Mouse (Mus musculus): ENCODE measurements around the gene Efna5. TPM values are rescaled to one million over a fixed set of nuclear protein-coding genes. Genes with fewer than 3 reads are reported as not detected.

Efna5 gene
- polyA plus RNA-seq, 1 experiment, result 2.8 TPM

- no peak for TF ChIP-seq TCF3 (IDR thresholded peaks at IDR 0.05; ENCODE audit: insufficient read length, low read depth)
- TF ChIP-seq POLR2AphosphoS2 (IDR thresholded peaks at IDR 0.05; ENCODE audit: insufficient read length, low read depth), result no peak
- no peak for TF ChIP-seq MYOD1 (IDR thresholded peaks at IDR 0.05; ENCODE audit: control insufficient read depth in 1 of 3, insufficient read length in 2 of 3, low read depth in 2 of 3)
- no peak for TF ChIP-seq E2F4 (IDR thresholded peaks at IDR 0.05; ENCODE audit: insufficient read depth)
- TF ChIP-seq USF1 (IDR thresholded peaks at IDR 0.05; ENCODE audit: low read depth), result no peak
- no peak for TF ChIP-seq TCF12 (IDR thresholded peaks at IDR 0.05; ENCODE audit: insufficient read depth, poor library complexity, severe bottlenecking)
- TF ChIP-seq MYOG (IDR thresholded peaks at IDR 0.05; ENCODE audit: control insufficient read depth in 1 of 3, insufficient read depth in 1 of 3, insufficient read length in 2 of 3, low read depth in 2 of 3), result no peak
- TF ChIP-seq SRF (IDR thresholded peaks at IDR 0.05; ENCODE audit: control insufficient read depth, insufficient read length, low read depth), result no peak
- no peak for TF ChIP-seq POLR2A (IDR thresholded peaks at IDR 0.05; ENCODE audit: insufficient read length, low read depth)
- TF ChIP-seq CEBPB (IDR thresholded peaks at IDR 0.05; ENCODE audit: insufficient read depth, poor library complexity, severe bottlenecking), result no peak
- no peak for TF ChIP-seq REST (IDR thresholded peaks at IDR 0.05; ENCODE audit: insufficient read depth, insufficient read length)
- no peak for TF ChIP-seq MAX (IDR thresholded peaks at IDR 0.05; ENCODE audit: low read depth)
- H3K4me3 ChIP-seq, result peak overlapping the region; percentile 81
- peak overlapping the region; percentile 97 for H3K4me2 ChIP-seq (ENCODE audit: low read depth)
- H3K36me3 ChIP-seq (ENCODE audit: control insufficient read depth, insufficient read depth), result no peaks in the 10 kb centered on the region
- no peak overlapping the region for H3ac ChIP-seq (ENCODE audit: control insufficient read depth, insufficient read length)
- no peaks in the 10 kb centered on the region for H3K27me3 ChIP-seq (ENCODE audit: control insufficient read depth, insufficient read depth, insufficient read length)
- H3K79me2 ChIP-seq (ENCODE audit: control insufficient read depth, insufficient read depth), result peaks cover 14% of the 10 kb centered on the region
These were observed 3.0 kb upstream of the Efna5 start for GRCm38 (mm10) chr17:62884129-62884506.

- Histone ChIP-seq H3K36me3 (ENCODE audit: control insufficient read depth, insufficient read depth) (no peaks in the 10 kb centered on the region), H3K4me3 (peak overlapping the region; percentile 81), H3K79me2 (ENCODE audit: control insufficient read depth, insufficient read depth) (peaks cover 19% of the 10 kb centered on the region), H3K4me2 (ENCODE audit: low read depth) (peak overlapping the region; percentile 97), H3ac (ENCODE audit: control insufficient read depth, insufficient read length) (no peak overlapping the region), H3K27me3 (ENCODE audit: control insufficient read depth, insufficient read depth, insufficient read length) (no peaks in the 10 kb centered on the region)
- no peak for TF ChIP-seq MAX (IDR thresholded peaks at IDR 0.05; ENCODE audit: low read depth)
- TF ChIP-seq POLR2AphosphoS2 (IDR thresholded peaks at IDR 0.05; ENCODE audit: insufficient read length, low read depth), result no peak
- TF ChIP-seq TCF3 (IDR thresholded peaks at IDR 0.05; ENCODE audit: insufficient read length, low read depth), result no peak
- no peak for TF ChIP-seq POLR2A (IDR thresholded peaks at IDR 0.05; ENCODE audit: insufficient read length, low read depth)
- no peak for TF ChIP-seq USF1 (IDR thresholded peaks at IDR 0.05; ENCODE audit: low read depth)
- no peak for TF ChIP-seq CEBPB (IDR thresholded peaks at IDR 0.05; ENCODE audit: insufficient read depth, poor library complexity, severe bottlenecking)
- no peak for TF ChIP-seq MYOD1 (IDR thresholded peaks at IDR 0.05; ENCODE audit: control insufficient read depth in 1 of 3, insufficient read length in 2 of 3, low read depth in 2 of 3)
- TF ChIP-seq SRF (IDR thresholded peaks at IDR 0.05; ENCODE audit: control insufficient read depth, insufficient read length, low read depth), result no peak
- no peak for TF ChIP-seq TCF12 (IDR thresholded peaks at IDR 0.05; ENCODE audit: insufficient read depth, poor library complexity, severe bottlenecking)
- TF ChIP-seq MYOG (IDR thresholded peaks at IDR 0.05; ENCODE audit: control insufficient read depth in 1 of 3, insufficient read depth in 1 of 3, insufficient read length in 2 of 3, low read depth in 2 of 3), result no peak
- TF ChIP-seq REST (IDR thresholded peaks at IDR 0.05; ENCODE audit: insufficient read depth, insufficient read length), result no peak
- TF ChIP-seq E2F4 (IDR thresholded peaks at IDR 0.05; ENCODE audit: insufficient read depth), result no peak
These were observed 2.5 kb upstream of the Efna5 start for GRCm38 (mm10) chr17:62883476-62884128.

GRCm38 (mm10) chr17:62882726-62883475 lies 1.8 kb upstream of the Efna5 start:
- TF ChIP-seq TCF3 (IDR thresholded peaks at IDR 0.05; ENCODE audit: insufficient read length, low read depth), result no peak
- TF ChIP-seq USF1 (IDR thresholded peaks at IDR 0.05; ENCODE audit: low read depth), result peak; percentile 70
- TF ChIP-seq REST (IDR thresholded peaks at IDR 0.05; ENCODE audit: insufficient read depth, insufficient read length), result no peak
- TF ChIP-seq MYOD1 (IDR thresholded peaks at IDR 0.05; ENCODE audit: control insufficient read depth in 1 of 3, insufficient read length in 2 of 3, low read depth in 2 of 3), result peak in 1 of 3 experiments; percentile 28
- TF ChIP-seq TCF12 (IDR thresholded peaks at IDR 0.05; ENCODE audit: insufficient read depth, poor library complexity, severe bottlenecking), result no peak
- TF ChIP-seq MYOG (IDR thresholded peaks at IDR 0.05; ENCODE audit: control insufficient read depth in 1 of 3, insufficient read depth in 1 of 3, insufficient read length in 2 of 3, low read depth in 2 of 3), result no peak
- no peak for TF ChIP-seq CEBPB (IDR thresholded peaks at IDR 0.05; ENCODE audit: insufficient read depth, poor library complexity, severe bottlenecking)
- peak; percentile 52 for TF ChIP-seq POLR2A (IDR thresholded peaks at IDR 0.05; ENCODE audit: insufficient read length, low read depth)
- TF ChIP-seq POLR2AphosphoS2 (IDR thresholded peaks at IDR 0.05; ENCODE audit: insufficient read length, low read depth), result peak; percentile 41
- TF ChIP-seq E2F4 (IDR thresholded peaks at IDR 0.05; ENCODE audit: insufficient read depth), result no peak
- no peak for TF ChIP-seq SRF (IDR thresholded peaks at IDR 0.05; ENCODE audit: control insufficient read depth, insufficient read length, low read depth)
- TF ChIP-seq MAX (IDR thresholded peaks at IDR 0.05; ENCODE audit: low read depth), result no peak
- Histone ChIP-seq H3K27me3 (ENCODE audit: control insufficient read depth, insufficient read depth, insufficient read length) (no peaks in the 10 kb centered on the region), H3K4me3 (peak overlapping the region; percentile 81), H3K4me2 (ENCODE audit: low read depth) (peak overlapping the region; percentile 97), H3K79me2 (ENCODE audit: control insufficient read depth, insufficient read depth) (peaks cover 21% of the 10 kb centered on the region), H3K36me3 (ENCODE audit: control insufficient read depth, insufficient read depth) (no peaks in the 10 kb centered on the region), H3ac (ENCODE audit: control insufficient read depth, insufficient read length) (peak overlapping the region; percentile 88)
